Mouse (Mus musculus) ZHBTc4 (cell line): ENCODE data around the gene Kif3a.

ENCODE experiments used
- DNase-seq: peaks from one replicate; pipeline ENCODE4 v3.0.0-alpha.2; 2011; ENCODE audit warnings: low read depth, low spot score

Kif3a gene

GRCm38 (mm10) chr11:53567224-53568014, at the start of gene Kif3a:
TSS of gene Kif3a (plus strand) at chr11:53567379.
- peak; percentile 97 for DNase-seq

DNA sequence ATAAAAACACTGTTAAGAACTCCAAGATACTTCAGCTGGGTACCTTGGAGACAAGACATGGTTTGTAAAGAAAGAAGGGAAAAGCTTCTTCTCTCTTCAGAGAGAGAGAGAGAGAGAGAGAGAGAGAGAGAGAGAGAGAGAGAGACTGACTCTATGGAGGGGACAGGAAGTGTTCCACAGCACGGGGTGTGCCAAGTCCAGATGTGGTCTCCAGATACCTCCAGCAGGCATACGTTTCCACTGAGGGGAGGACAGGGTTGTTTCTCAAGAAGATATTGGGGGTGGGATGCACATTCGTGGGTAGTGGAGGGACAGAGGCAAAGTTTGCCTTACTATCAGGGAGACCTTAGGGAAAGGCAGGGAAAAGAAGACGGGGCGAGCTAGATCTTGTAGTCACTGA, 48.4 kb upstream of the Kif3a start:
- no peak for DNase-seq

- peak; percentile 69 for DNase-seq
These were observed 47.7 kb upstream of the Kif3a start, which contains the start of gene Sept8 for GRCm38 (mm10) chr11:53519207-53520121. TSS of gene Sept8 (plus strand) at chr11:53519257.

DNA sequence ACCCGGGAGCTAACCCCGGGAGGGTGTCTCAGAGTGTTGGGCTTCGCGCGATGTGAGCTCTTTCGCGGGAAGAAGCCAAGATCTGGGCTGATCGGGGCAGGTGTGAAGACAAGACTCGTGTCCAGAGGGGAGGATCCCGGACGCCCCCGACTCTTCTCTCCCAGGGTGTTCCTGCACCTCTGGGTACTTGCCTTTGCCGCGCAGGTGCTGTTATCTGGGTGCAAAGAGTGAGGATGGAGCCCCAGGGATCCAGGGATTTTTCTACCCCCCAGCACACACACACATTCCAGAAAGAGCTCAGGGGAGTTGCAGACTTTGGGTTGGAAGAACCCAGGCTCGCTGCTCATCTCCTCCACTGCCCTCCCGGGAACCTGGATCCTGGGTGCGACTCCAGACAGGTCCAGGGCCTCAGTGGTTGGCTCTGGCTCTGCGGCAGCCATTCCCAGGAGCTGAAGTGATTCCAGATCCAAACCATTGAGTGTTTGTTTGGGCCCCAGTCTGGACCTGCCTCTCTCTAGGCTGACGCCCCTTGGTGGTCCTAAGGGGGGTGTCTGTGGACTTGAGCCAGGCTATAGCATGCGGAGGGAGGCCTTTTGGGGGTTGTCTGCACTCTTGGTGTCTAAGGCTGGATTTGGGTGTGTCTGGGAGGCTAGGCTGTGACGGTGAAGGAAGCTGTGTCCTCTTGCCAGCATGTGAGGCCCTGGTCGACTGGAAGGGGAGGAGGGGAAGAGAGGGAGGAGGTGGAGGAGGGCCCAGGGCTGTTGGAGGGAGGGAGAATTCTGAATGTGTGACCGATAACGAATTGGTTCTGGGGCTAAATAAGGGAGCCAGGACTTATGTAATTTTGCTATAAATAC, 46.8 kb upstream of the Kif3a start:
- DNase-seq, result peak; percentile 61

DNA sequence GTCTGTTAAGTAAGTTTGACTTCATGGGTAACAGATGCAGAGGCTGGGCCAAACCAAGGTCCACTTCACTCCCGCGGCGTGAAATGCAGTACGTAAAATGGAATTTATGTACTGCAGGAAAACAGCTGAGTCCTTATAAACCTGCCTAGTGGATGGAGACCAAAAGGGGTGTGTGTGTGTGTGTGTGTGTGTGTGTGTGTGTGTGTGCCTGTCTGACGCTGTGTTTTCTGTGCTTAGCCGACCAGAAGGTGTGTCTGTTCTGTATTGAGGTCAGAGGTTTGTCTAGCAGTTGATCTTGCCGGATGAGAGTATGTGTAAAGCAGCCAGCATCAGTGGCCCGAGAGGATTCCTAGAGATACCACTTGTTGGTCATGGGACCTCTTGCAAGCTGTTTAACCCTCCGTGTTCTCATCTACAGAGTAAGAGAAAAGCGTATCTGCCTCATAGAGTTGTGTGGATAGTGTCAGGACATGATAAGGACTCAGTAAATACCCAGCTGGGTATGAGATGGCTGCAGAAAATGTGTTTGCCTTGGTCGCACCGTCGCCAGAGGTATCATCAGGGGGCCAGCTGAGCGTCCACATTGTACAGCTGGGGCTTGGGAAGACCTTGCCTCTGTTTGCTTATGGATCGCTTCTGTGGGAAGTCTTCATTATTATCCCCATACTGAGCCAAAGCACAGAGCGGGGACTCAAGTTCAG, 45.9 kb upstream of the Kif3a start:
- no peak for DNase-seq

GRCm38 (mm10) chr11:53521821-53522131, 45.4 kb upstream of the Kif3a start:
- no peak for DNase-seq

DNA sequence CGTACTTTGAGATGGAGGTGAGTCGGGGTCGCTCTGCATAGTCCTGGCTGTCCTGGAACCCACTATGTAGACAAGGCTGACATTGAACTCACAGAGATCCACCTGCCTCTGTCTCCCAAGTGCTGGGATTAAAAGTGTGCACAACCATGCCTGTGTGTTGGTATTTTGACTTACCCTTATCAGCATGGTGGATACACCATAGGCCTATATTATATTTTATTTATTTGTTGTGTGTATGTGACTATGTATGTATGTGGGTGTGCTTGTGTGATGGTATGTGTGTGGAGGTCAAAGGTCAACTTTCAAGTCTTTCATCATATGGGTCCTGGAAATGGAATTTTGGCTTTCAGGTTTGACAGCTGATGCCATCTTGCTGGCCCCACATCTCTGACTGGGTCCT, 44.8 kb upstream of the Kif3a start:
- DNase-seq, result no peak

DNA sequence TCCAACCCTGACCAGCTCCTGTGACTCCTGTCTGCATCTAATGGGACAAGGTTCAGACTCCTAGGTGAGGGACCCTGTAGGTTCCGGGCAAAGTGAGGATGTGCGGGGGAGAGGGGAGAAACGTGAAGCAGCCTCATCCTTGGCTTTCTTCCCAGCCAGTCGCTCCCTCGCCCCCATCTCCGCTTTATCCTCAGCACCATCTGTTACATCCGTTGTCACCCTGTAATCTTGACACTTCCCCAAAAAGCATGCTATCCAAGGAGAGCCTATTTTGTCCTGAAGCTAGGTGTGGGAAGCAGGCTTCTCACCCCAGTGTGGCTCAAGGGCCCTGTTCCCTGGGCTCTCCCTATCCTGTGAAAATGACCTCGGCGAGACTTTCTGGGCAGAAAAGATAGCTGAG, 44.2 kb upstream of the Kif3a start:
- DNase-seq, result no peak

- no peak for DNase-seq
These were observed 43.4 kb upstream of the Kif3a start for GRCm38 (mm10) chr11:53523545-53524405.

DNA sequence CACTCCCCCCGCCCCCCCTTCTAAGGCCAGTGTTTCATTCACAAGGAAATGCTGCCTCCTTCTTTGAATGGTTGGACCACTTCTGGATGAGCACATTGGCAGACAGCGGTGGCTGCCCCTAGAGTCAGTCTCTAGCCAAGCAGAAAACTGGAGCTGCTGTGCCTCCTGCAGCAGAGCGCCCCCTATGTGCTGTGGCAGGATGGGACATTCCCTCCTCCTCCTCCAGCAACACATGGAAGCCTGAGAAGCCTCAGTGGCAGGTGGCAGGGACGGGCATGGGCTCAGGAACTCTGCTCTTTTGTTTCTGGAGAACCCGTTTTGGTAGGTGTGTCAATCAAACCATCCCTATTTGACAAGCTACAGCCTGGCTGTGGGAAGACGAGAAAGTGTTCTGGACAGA, 42.3 kb upstream of the Kif3a start:
- peak; percentile 80 for DNase-seq

DNA sequence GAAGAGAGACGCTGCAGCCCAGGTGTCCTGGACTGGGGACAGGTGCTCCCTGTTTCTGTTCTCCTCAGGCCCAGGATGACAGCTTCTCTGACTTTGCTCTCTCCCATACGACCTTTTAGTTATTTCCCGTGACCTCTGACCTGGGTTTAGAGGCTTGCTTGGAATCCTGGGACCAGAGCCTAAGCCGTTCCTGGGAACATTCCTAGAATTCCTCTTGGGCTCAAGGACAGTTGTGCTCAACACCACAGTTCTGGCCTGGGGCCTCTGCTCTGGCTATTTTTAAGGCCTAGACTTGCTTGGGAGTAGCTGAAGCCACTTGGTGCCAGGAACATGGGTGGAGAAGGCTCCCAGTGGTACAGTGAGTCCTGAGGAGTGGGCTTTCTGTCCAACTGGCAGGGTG, 41.7 kb upstream of the Kif3a start:
- DNase-seq, result peak; percentile 93

DNA sequence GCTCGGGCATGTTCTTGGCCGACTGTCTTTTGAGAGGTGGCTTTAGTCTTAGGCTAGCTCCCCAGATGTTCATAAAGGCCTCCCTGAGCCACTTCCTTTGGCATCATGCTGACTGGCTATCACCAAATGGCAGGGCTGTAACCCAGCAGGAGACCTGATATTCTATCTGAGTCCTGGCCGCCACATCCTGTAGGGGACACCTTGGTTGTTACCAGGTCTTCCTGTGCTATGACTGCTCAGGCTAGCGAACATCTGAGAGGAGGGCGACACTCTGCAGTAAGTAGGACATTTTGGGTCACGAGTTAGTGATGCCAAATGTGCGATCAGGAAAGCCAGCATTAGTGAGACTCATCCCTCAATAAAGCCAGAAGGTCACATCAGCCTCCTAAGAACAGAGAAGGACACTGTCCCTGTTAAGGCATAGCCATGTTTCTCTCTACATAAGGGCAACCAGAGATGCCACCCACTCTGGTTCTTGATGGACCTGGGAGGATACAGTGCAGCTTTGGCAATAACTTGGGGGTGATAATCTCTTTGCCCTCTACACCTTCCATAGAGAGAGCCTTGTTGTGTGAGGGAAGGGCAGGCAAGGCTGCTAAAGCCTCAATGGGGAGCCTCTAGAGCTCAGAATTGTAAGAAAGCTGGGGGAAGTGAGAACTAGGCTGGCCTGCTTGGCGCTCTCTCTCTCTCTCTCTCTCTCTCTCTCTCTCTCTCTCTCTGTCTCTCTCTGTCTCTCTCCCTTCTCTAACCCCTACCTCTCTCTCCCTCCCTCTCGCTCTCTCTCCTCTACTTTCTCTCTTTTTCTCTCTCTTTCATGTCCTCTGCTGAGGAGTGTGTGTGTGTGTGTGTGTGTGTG, 38.6 kb upstream of the Kif3a start:
- no peak for DNase-seq

GRCm38 (mm10) chr11:53529253-53529557, 38.0 kb upstream of the Kif3a start:
- no peak for DNase-seq

GRCm38 (mm10) chr11:53530001-53530400, 37.2 kb upstream of the Kif3a start:
- no peak for DNase-seq

DNA sequence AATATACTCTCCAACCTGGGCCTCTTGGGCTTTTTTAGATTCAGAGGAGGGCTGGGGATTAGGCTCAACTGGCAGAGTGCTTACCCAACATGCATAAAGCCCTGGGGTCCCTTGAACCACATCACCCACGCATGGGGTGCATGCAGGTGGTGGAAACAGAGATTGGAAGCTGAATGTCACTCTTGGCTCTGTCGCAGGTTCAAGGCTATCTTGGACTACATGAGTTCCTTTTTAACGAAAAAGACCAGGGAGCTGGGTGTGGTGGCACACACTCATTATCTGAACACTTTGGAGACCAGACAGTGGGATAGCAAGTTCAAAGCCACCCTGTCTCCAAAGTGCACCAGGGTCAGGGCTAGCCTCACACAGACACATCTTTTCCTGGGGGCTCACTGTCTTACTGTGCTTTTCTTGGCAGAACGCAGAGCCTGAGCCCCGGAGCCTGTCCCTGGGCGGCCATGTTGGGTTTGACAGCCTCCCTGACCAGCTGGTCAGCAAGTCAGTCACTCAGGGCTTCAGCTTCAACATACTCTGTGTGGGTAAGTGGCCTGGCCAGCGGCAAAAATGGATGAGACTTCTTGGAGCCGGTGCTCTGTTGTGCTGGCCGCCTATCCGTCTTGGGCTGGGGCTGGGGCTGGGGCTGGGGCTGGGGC, 35.5 kb upstream of the Kif3a start:
- no peak for DNase-seq

- no peak for DNase-seq
These were observed 35.0 kb upstream of the Kif3a start for GRCm38 (mm10) chr11:53532231-53532620.

GRCm38 (mm10) chr11:53539002-53539491, 28.1 kb upstream of the Kif3a start:
- no peak for DNase-seq

DNA sequence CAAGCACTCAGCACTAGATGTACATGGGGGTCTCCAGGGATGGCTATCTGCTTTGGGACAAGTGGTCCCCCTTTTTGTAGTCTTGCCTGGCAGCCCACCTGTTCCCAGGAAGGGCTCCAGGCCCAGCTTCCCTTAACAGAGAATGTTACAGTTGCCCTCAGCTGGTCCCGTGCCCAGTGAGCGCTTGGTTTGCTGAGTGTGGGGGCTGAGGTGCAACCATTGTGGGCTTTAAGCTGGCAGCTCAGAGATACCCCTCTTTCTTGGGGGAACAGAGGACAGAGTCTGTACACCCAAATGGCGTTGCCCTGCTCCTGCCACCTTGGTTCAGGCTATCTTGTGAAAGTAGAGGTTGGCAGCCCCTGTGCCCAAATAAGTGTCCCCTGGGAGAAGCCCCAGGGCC, 26.8 kb upstream of the Kif3a start:
- no peak for DNase-seq

DNA sequence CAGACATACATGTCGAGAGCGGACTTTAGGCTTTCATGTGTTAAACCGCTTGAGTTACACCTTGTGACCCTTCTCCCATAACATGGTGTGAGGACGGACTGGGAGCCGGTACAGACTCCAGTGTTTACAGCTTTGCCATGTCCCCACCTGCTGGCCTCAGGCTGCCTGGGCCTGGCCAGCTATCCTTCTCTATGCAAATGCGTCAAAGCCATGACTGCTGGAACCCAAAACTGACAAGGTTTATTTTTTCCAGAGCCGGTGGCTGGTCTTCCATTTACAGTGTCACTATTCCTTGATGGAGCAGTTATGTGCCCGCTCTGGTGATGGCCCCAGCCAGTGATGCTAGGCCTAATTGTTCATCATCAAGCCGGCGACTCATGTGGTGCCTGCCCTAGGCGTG, 26.0 kb upstream of the Kif3a start:
- no peak for DNase-seq
